Mouse (Mus musculus) cortical plate, adult 2 months (tissue): ENCODE measurements around the gene Slc13a4.

Experiments used
- CTCF ChIP-seq: fragments of 200-500 bp; IDR thresholded peaks from 2 replicates; pipeline ENCODE4 v1.5.1; 2011; ENCODE audit warnings: mild to moderate bottlenecking, control low read depth, low read length; ENCODE audit not compliant: insufficient read depth; ENCODE audit errors: extremely low read depth
- POLR2A ChIP-seq: fragments of 200-500 bp; IDR thresholded peaks from 2 replicates; pipeline ENCODE4 v1.6.1; 2011; ENCODE audit warnings: mild to moderate bottlenecking, low read length, control low read depth; ENCODE audit not compliant: insufficient read depth; ENCODE audit errors: extremely low read depth

DNA sequence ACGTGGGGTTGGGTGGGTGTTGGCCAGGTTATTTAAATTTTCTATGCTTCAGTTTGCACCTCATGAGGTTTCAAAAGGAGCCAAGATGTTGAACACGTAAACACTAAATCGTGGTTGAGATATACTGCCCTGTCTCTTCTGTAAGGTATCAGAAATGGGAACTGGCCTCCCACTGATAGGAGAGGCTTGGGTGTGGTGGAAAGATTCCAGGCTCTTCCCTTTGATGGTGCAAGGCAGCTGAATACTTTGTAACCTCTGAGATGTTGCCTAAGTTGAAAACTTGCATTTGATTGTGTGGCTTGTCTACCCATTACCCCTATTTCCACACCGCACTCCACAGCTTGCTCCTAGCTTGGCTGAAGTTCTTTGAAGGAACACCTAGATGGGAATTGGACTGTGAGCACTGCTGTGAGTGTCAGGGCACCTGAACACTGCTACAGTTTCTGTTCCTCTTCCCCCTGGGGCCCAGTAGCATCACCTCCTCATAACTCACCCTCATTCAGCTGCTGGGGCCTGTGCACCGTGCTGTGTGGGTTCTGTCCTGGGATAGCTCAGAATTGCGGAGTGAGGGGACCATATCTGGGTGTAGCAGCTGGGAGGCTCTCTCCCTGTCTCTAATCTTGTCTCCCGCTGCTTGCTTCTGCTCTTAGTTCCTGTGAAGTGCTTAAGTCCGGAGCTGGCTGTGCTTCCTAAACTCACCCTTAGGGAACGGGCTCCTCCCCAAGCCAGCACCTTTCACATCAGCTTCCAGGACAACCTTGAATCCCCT lies 53.6 kb downstream of the Slc13a4 start:
- TF ChIP-seq CTCF (no peak), POLR2A (no peak)
